Mouse (Mus musculus): ENCODE measurements at regions not wholly inside any gene's neighbourhood (a gene's known extent, or its start where the extent isn't known, plus 50 kb on each side); places are given as distances from the start of the nearest gene placed in this dataset.

- no peak overlapping the region for H3K27ac ChIP-seq (ENCODE audit: control insufficient read depth, low read depth, low read length)
- no peaks in the 10 kb centered on the region for H3K4me1 ChIP-seq (ENCODE audit: control insufficient read depth in 1 of 2, insufficient read depth in 2 of 2, low read length in 2 of 2)
- no peaks in the 10 kb centered on the region for H3K9me3 ChIP-seq (replicated peaks; ENCODE audit: insufficient read depth, low read length)
- TF ChIP-seq EP300 (IDR thresholded peaks at IDR 0.05; ENCODE audit: low read depth in 1 of 2, low read length in 2 of 2) (no peak), MAFK (IDR thresholded peaks at IDR 0.05; ENCODE audit: borderline replicate concordance, low read depth, low read length) (no peak), NELFE (IDR thresholded peaks at IDR 0.05; ENCODE audit: low read depth, low read length) (no peak), KAT2A (conservative IDR thresholded peaks at IDR 0.05; ENCODE audit: low read depth, low read length) (no peak), TBP (IDR thresholded peaks at IDR 0.05; ENCODE audit: low read depth, low read length) (no peak), ZNF384 (IDR thresholded peaks at IDR 0.05; ENCODE audit: low read depth, low read length) (no peak)
- H3K4me3 ChIP-seq (ENCODE audit: control insufficient read depth in 1 of 2, insufficient read depth in 1 of 2, low read depth in 2 of 2, low read length in 2 of 2): no peak overlapping the region
- H3K27me3 ChIP-seq (ENCODE audit: control insufficient read depth in 1 of 2, insufficient read depth in 2 of 2, low read length in 2 of 2): no peaks in the 10 kb centered on the region
- no peaks in the 10 kb centered on the region for H3K79me2 ChIP-seq (ENCODE audit: control insufficient read depth, insufficient read depth, low read length, poor library complexity)
- H3K9ac ChIP-seq (ENCODE audit: control insufficient read depth, low read depth, low read length, poor library complexity, severe bottlenecking): no peak overlapping the region
- no peak for DNase-seq (ENCODE audit: low read depth, low spot score)
- no peaks in the 10 kb centered on the region for H3K36me3 ChIP-seq (ENCODE audit: control insufficient read depth in 1 of 2, insufficient read depth in 2 of 2, low read length in 2 of 2)
Observed at GRCm38 (mm10) chr16:27155805-27156204, 151.5 kb upstream of the Ostn start.

GRCm38 (mm10) chr16:27195650-27196049, 111.6 kb upstream of the Ostn start:
- Histone ChIP-seq H3K9ac (ENCODE audit: control insufficient read depth, low read depth, low read length, poor library complexity, severe bottlenecking) (no peak overlapping the region), H3K27ac (ENCODE audit: control insufficient read depth, low read depth, low read length) (no peak overlapping the region), H3K4me3 (ENCODE audit: control insufficient read depth in 1 of 2, insufficient read depth in 1 of 2, low read depth in 2 of 2, low read length in 2 of 2) (no peak overlapping the region), H3K36me3 (ENCODE audit: control insufficient read depth in 1 of 2, insufficient read depth in 2 of 2, low read length in 2 of 2) (no peaks in the 10 kb centered on the region), H3K4me1 (ENCODE audit: control insufficient read depth in 1 of 2, insufficient read depth in 2 of 2, low read length in 2 of 2) (no peaks in the 10 kb centered on the region), H3K79me2 (ENCODE audit: control insufficient read depth, insufficient read depth, low read length, poor library complexity) (no peaks in the 10 kb centered on the region), H3K27me3 (ENCODE audit: control insufficient read depth in 1 of 2, insufficient read depth in 2 of 2, low read length in 2 of 2) (no peaks in the 10 kb centered on the region), H3K9me3 (replicated peaks; ENCODE audit: insufficient read depth, low read length) (no peaks in the 10 kb centered on the region)
- DNase-seq (ENCODE audit: low read depth, low spot score): no peak
- TF ChIP-seq ZKSCAN1 (IDR thresholded peaks at IDR 0.05; ENCODE audit: low read depth, low read length) (no peak), CHD2 (IDR thresholded peaks at IDR 0.05; ENCODE audit: low read length) (no peak), MEF2A (IDR thresholded peaks at IDR 0.05; ENCODE audit: extremely low read depth, insufficient replicate concordance, low read depth, low read length, poor library complexity, severe bottlenecking) (no peak), RCOR1 (IDR thresholded peaks at IDR 0.05; ENCODE audit: low read depth, low read length) (no peak)
